Mouse (Mus musculus) CD4-positive, CD25-positive, alpha-beta regulatory T cell, adult 9 weeks (primary cell): ENCODE measurements around the gene Fam118a. TPM values are rescaled to one million over a fixed set of nuclear protein-coding genes. Genes with fewer than 3 reads are reported as not detected.

Experiments used
- polyA plus RNA-seq: library from polyadenylated mRNA; unstranded; fragments of 100-300 nt; shearing (Covaris generic); gene quantifications from one replicate; pipeline ENCODE4 v1.2.1, GENCODE M21; 2017

Gene Fam118a
- polyA plus RNA-seq = 47.9 TPM

GRCm38 (mm10) chr15:85028648-85029047 lies at the start of gene Fam118a:
Gene Fam118a, plus strand, starts transcription at chr15:85028948.

GRCm38 (mm10) chr15:84987874-84988825 lies 40.6 kb upstream of the Fam118a start, which contains the start of gene 5031439G07Rik:
Gene 5031439G07Rik, minus strand, starts transcription at chr15:84988551.

GRCm38 (mm10) chr15:85016951-85017664 lies 11.6 kb upstream of the Fam118a start, which contains the start of gene Upk3a:
Gene Upk3a, plus strand, starts transcription at chr15:85017141.

Other genes with a start within 250 kb of the Fam118a start
- gene Phf21b, start 172.9 kb upstream of the Fam118a start, polyA plus RNA-seq = 0.31 TPM
- 0.45 TPM for gene Gm29666, start 108.9 kb upstream of the Fam118a start, polyA plus RNA-seq
- 25.6 TPM for gene Nup50, start 105.5 kb upstream of the Fam118a start, polyA plus RNA-seq
- gene 5031439G07Rik, start 40.4 kb upstream of the Fam118a start, polyA plus RNA-seq = 1.5 TPM
- not detected for gene Upk3a, start 11.8 kb upstream of the Fam118a start, polyA plus RNA-seq
- gene Smc1b, start 103.0 kb downstream of the Fam118a start, polyA plus RNA-seq = 0.15 TPM
- gene Ribc2, start 103.1 kb downstream of the Fam118a start, polyA plus RNA-seq = not detected
- gene Fbln1, start 177.0 kb downstream of the Fam118a start, polyA plus RNA-seq = 0.27 TPM